Mouse (Mus musculus) forebrain, postnatal 0 days (tissue): ENCODE measurements around the gene Asb18. TPM values are rescaled to one million over a fixed set of nuclear protein-coding genes. Genes with fewer than 3 reads are reported as not detected.

Experiments
- ATAC-seq: fragments of 200-750 bp; cut with Nextera tagmentation; 2 replicates; pipeline ENCODE4 v1.8.0; 2017; ENCODE audit warnings: mild to moderate bottlenecking, moderate library complexity
- DNase-seq: peaks from one replicate; pipeline ENCODE4 v3.0.0-alpha.2; 2015
- H3K27ac ChIP-seq: fragments of 300-500 bp; sonication (generic); 2 replicates; pipeline ENCODE4 v1.5.1; 2014; ENCODE audit warnings: low read depth, mild to moderate bottlenecking, antibody characterized with exemption, low read length, moderate library complexity, mixed read lengths
- H3K27me3 ChIP-seq: fragments of 300-500 bp; sonication (generic); 2 replicates; pipeline ENCODE4 v1.6.1; 2014; ENCODE audit warnings: mild to moderate bottlenecking, low read length, mixed read lengths; ENCODE audit not compliant: insufficient read depth
- H3K36me3 ChIP-seq: fragments of 300-500 bp; sonication (generic); 2 replicates; pipeline ENCODE4 v1.6.1; 2014; ENCODE audit warnings: mild to moderate bottlenecking, moderate library complexity; ENCODE audit not compliant: insufficient read depth
- H3K4me1 ChIP-seq: fragments of 300-500 bp; sonication (generic); 2 replicates; pipeline ENCODE4 v1.6.1; 2014; ENCODE audit warnings: antibody characterized with exemption; ENCODE audit not compliant: insufficient read depth
- H3K4me2 ChIP-seq: fragments of 300-500 bp; sonication (generic); 2 replicates; pipeline ENCODE4 v1.6.1; 2014; ENCODE audit warnings: low read depth, mild to moderate bottlenecking, moderate library complexity
- H3K4me3 ChIP-seq: fragments of 300-500 bp; sonication (generic); 2 replicates; pipeline ENCODE4 v1.5.1; 2014; ENCODE audit warnings: low read depth, low read length, mixed read lengths
- H3K9ac ChIP-seq: fragments of 300-500 bp; sonication (generic); 2 replicates; pipeline ENCODE4 v1.6.1; 2014; ENCODE audit warnings: mild to moderate bottlenecking
- H3K9me3 ChIP-seq: fragments of 300-500 bp; sonication (generic); 2 replicates; pipeline ENCODE4 v1.6.1; 2016; ENCODE audit warnings: low read length
- CTCF ChIP-seq: sonication (generic); IDR thresholded peaks from 2 replicates; pipeline ENCODE4 v1.5.1; 2016; ENCODE audit warnings: antibody characterized with exemption, control low read depth, low read depth
- WGBS: fragments of 180-500 bp; shearing (Covaris S2); extraction: QIAGEN DNeasy Blood & Tissue Kit; methylation state at CpG from one replicate; pipeline ENCODE4 v1.1.7; 2014; 5-methylcytosine and 5-hydroxymethylcytosine counted together
- polyA plus RNA-seq: library from polyadenylated mRNA; unstranded; fragments of >200 nt; fragmentation: Nextera tagmentation; extraction: Ambion mirVana; gene quantifications from 2 replicates; pipeline ENCODE4 v1.2.1, GENCODE M21; 2015
- total RNA-seq: library from RNA; depleted of rRNA; stranded (reverse); fragments of >200 nt; gene quantifications from 2 replicates; pipeline ENCODE4 v1.2.3, GENCODE M21; 2014

The Asb18 gene
- total and polyA plus RNA-seq, 2 experiments from 2014 or later, result 0.33 to 1.4 TPM

- H3K36me3 ChIP-seq, result no peaks in the 10 kb centered on the region
- H3K27ac ChIP-seq, result no peak overlapping the region
- H3K9ac ChIP-seq, result no peak overlapping the region
- TF ChIP-seq CTCF, result no peak
- H3K4me1 ChIP-seq, result no peaks in the 10 kb centered on the region
- H3K9me3 ChIP-seq, result no peaks in the 10 kb centered on the region
- ATAC-seq (no peak), DNase-seq (no peak)
- no peak overlapping the region for H3K4me3 ChIP-seq
- no peak overlapping the region for H3K4me2 ChIP-seq
- H3K27me3 ChIP-seq, result peaks cover 94% of the 10 kb centered on the region
- 2% methylated on average over 7 of the region's 7 CpGs for WGBS
Measured at GRCm38 (mm10) chr1:89922282-89922681, 92.2 kb downstream of the Asb18 start.

GRCm38 (mm10) chr1:89921806-89922205, 92.7 kb downstream of the Asb18 start:
- DNase-seq, result peak; percentile 35
- no peaks in the 10 kb centered on the region for H3K36me3 ChIP-seq
- H3K4me1 ChIP-seq, result no peaks in the 10 kb centered on the region
- no peak overlapping the region for H3K27ac ChIP-seq
- no peak overlapping the region for H3K9ac ChIP-seq
- peak; percentile 46 for ATAC-seq
- no peaks in the 10 kb centered on the region for H3K9me3 ChIP-seq
- WGBS, result 2% methylated on average over 10 of the region's 10 CpGs
- peaks cover 94% of the 10 kb centered on the region for H3K27me3 ChIP-seq
- peak; percentile 41 for TF ChIP-seq CTCF
- no peak overlapping the region for H3K4me2 ChIP-seq
- H3K4me3 ChIP-seq, result no peak overlapping the region

- no peak for TF ChIP-seq CTCF
- DNase-seq (no peak), ATAC-seq (no peak)
- no peaks in the 10 kb centered on the region for H3K4me1 ChIP-seq
- no peaks in the 10 kb centered on the region for H3K36me3 ChIP-seq
- H3K4me3 ChIP-seq, result no peak overlapping the region
- no peaks in the 10 kb centered on the region for H3K9me3 ChIP-seq
- no peak overlapping the region for H3K4me2 ChIP-seq
- peaks cover 78% of the 10 kb centered on the region for H3K27me3 ChIP-seq
- H3K9ac ChIP-seq, result no peak overlapping the region
- H3K27ac ChIP-seq, result no peak overlapping the region
- WGBS, result 84% methylated on average over 6 of the region's 6 CpGs
Measured at GRCm38 (mm10) chr1:89919206-89919605, 95.3 kb downstream of the Asb18 start.

- Histone ChIP-seq H3K4me2 (no peak overlapping the region), H3K36me3 (no peaks in the 10 kb centered on the region), H3K27ac (no peak overlapping the region), H3K4me1 (no peaks in the 10 kb centered on the region), H3K27me3 (peaks cover 70% of the 10 kb centered on the region), H3K4me3 (no peak overlapping the region), H3K9me3 (no peaks in the 10 kb centered on the region), H3K9ac (no peak overlapping the region)
- DNase-seq, result no peak
- WGBS, result 13% methylated on average over 18 of the region's 18 CpGs
- TF ChIP-seq CTCF, result no peak
- no peak for ATAC-seq
Measured at GRCm38 (mm10) chr1:89918111-89918510, 96.4 kb downstream of the Asb18 start.

GRCm38 (mm10) chr1:89913611-89914010, 100.9 kb downstream of the Asb18 start:
- ATAC-seq, result no peak
- peaks cover 36% of the 10 kb centered on the region for H3K27me3 ChIP-seq
- H3K4me2 ChIP-seq, result no peak overlapping the region
- 73% methylated on average over 4 of the region's 4 CpGs for WGBS
- no peak overlapping the region for H3K9ac ChIP-seq
- H3K4me3 ChIP-seq, result no peak overlapping the region
- H3K27ac ChIP-seq, result no peak overlapping the region
- no peak for TF ChIP-seq CTCF
- H3K9me3 ChIP-seq, result no peaks in the 10 kb centered on the region
- DNase-seq, result no peak
- H3K36me3 ChIP-seq, result no peaks in the 10 kb centered on the region
- H3K4me1 ChIP-seq, result no peaks in the 10 kb centered on the region

- no peaks in the 10 kb centered on the region for H3K4me1 ChIP-seq
- 41% methylated on average over 5 of the region's 5 CpGs for WGBS
- DNase-seq (no peak), ATAC-seq (no peak)
- H3K36me3 ChIP-seq, result no peaks in the 10 kb centered on the region
- H3K4me3 ChIP-seq, result no peak overlapping the region
- no peak overlapping the region for H3K27ac ChIP-seq
- H3K9ac ChIP-seq, result no peak overlapping the region
- H3K27me3 ChIP-seq, result peaks cover 24% of the 10 kb centered on the region
- no peaks in the 10 kb centered on the region for H3K9me3 ChIP-seq
- TF ChIP-seq CTCF, result no peak
- H3K4me2 ChIP-seq, result no peak overlapping the region
Measured at GRCm38 (mm10) chr1:89912392-89912791, 102.1 kb downstream of the Asb18 start.

DNA sequence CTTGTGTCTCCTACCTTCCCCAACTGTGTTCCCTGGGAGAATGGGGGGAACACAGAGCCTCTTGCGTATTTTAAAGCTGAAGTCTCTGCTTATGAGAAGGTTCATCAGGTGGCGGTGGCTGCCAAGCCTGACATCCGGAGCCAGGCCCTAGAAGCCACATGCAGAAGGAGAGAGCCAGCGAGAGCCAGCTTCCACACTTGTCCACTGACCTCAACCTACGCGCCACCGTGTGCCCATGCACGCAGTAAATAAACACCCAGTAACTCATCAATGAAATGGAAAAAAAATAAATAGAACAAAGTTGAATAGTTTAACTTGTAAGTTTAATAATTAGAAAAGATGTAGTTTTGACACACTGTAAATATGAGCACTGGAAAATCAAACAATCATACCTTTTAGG, 104.7 kb downstream of the Asb18 start:
- H3K9me3 ChIP-seq, result no peaks in the 10 kb centered on the region
- DNase-seq (no peak), ATAC-seq (no peak)
- WGBS, result 94% methylated on average over 8 of the region's 8 CpGs
- no peaks in the 10 kb centered on the region for H3K4me1 ChIP-seq
- no peak overlapping the region for H3K4me2 ChIP-seq
- H3K4me3 ChIP-seq, result no peak overlapping the region
- H3K9ac ChIP-seq, result no peak overlapping the region
- TF ChIP-seq CTCF, result no peak
- H3K27me3 ChIP-seq, result 0 out of 2 replicates have a peak, but pooled peaks cover 12% of the 10 kb centered on the region
- no peaks in the 10 kb centered on the region for H3K36me3 ChIP-seq
- no peak overlapping the region for H3K27ac ChIP-seq

GRCm38 (mm10) chr1:89902641-89903040, 111.8 kb downstream of the Asb18 start:
- Histone ChIP-seq H3K4me3 (no peak overlapping the region), H3K4me2 (no peak overlapping the region), H3K27ac (no peak overlapping the region), H3K9me3 (no peaks in the 10 kb centered on the region), H3K9ac (no peak overlapping the region), H3K27me3 (no peaks in the 10 kb centered on the region), H3K4me1 (no peaks in the 10 kb centered on the region), H3K36me3 (no peaks in the 10 kb centered on the region)
- ATAC-seq (no peak), DNase-seq (no peak)
- WGBS, result 93% methylated on average over 1 of the region's 1 CpGs
- TF ChIP-seq CTCF, result no peak
